Mouse (Mus musculus) right cerebral cortex, postnatal 14 days (tissue): ENCODE data around the gene Gm21972.
A peak's percentile ranks its signal among the peaks of the same experiment; 100 is the strongest.

Experiments
- DNase-seq: peaks from one replicate; pipeline ENCODE4 v3.0.0; 2022

The Gm21972 gene

GRCm38 (mm10) chr1:86133337-86133736 lies at the start of gene Gm21972:
Gm21972 (plus strand) TSS chr1:86133637.
- DNase-seq = no peak

GRCm38 (mm10) chr1:86094413-86094812 lies 39.0 kb upstream of the Gm21972 start:
- no peak for DNase-seq

GRCm38 (mm10) chr1:86105054-86105453 lies 28.4 kb upstream of the Gm21972 start:
- no peak for DNase-seq

- peak; percentile 15 for DNase-seq
These were observed 21.7 kb upstream of the Gm21972 start, which contains the start of gene Htr2b for GRCm38 (mm10) chr1:86111779-86112178. Htr2b (minus strand) TSS chr1:86111970.

DNA sequence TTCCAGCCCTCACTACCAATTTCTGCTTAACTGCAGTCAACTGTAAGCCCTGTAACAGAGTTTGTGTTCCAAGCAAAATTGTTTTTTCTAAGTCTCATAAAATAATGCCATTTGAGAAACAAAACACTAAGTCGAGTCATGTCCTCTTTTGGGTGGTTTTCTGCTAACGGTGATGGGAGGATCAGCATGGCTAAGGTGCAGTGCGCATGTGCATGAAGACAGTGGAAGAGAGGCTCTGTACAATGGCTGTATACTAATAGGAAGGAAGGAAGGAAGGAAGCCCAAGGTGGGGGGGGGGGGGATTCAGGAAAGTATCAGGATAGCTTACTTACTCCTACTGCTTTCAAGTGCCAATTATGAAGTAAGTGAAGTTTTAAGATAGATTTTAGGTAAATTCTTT lies 19.3 kb upstream of the Gm21972 start:
- DNase-seq = no peak

DNA sequence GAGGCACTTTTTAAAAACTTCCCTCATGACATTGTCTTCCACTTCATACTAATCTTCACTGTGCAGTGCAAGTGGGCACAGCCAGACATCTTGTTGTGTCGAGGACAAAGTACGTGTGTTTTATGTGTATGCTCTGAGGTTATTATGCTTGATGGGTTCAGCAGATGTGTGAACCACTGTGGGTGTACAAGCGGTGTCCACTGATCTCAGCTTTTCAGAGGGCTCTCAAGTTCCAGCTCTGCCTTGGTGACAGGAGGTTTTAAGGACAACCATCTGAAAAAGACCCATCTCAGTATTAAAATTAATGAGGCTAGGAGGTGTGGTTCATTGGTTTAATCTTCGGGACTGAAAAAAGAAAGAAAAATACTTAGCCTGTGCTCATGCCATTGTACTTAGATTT lies 13.9 kb upstream of the Gm21972 start:
- DNase-seq = no peak

DNA sequence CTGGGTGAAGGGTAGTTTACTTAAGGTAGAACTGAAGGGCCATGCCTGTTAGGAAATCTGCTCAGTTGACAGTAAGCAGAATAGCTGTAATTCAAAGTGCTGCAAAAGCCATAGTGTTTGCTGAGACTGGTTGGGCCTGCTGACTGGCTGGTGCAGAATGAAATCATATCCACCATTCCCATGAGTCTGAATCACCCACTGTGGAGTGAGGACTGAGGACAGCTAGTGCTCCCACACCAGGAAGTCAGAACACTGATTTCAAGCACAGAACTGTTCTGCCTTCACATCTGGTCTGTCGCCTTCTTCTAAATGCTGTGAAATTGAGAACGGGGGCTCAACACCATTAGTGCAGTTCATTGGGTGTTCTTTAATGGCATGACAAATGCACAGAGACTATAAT lies 7.4 kb upstream of the Gm21972 start:
- DNase-seq = no peak

DNA sequence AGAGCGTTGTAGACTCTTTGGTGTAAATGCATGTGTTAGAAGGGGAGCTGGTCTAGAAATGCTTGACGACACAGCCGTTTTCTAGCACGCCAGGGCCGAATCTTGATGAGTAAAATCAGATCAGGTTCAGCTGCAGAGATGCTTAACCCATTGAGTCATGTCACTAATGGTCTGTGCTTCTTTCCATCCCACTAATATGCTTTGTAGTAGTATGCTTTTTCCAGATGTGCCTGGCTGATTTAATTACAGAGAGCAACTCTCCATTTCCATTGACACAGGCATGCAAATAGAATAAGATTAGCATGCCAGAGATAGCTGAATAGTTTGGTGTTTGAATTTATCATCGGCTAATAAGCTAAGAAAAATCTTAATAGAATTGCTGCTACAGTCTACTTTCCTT lies 1.9 kb downstream of the Gm21972 start:
- DNase-seq = no peak

DNA sequence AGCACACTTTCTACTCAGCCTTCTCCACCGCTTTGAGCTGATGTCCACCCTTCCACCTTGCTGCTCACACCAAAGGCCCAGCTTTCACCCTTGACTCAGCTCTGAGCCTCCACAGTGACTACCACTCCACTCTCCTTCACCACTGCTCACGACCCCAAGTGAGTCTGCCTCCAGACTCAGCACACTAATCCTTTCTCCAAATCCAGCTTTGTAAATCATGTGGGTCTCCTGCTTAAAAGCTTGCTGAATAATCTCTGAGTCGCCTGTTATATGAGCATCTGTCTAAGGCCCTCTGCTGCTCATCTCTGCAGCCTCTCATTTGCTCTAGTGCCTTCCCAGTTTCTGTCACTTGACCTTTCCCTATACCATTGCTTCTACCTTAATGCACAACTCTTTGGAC lies 7.6 kb downstream of the Gm21972 start:
- no peak for DNase-seq

GRCm38 (mm10) chr1:86143165-86143564 lies 9.7 kb downstream of the Gm21972 start:
- no peak for DNase-seq

DNA sequence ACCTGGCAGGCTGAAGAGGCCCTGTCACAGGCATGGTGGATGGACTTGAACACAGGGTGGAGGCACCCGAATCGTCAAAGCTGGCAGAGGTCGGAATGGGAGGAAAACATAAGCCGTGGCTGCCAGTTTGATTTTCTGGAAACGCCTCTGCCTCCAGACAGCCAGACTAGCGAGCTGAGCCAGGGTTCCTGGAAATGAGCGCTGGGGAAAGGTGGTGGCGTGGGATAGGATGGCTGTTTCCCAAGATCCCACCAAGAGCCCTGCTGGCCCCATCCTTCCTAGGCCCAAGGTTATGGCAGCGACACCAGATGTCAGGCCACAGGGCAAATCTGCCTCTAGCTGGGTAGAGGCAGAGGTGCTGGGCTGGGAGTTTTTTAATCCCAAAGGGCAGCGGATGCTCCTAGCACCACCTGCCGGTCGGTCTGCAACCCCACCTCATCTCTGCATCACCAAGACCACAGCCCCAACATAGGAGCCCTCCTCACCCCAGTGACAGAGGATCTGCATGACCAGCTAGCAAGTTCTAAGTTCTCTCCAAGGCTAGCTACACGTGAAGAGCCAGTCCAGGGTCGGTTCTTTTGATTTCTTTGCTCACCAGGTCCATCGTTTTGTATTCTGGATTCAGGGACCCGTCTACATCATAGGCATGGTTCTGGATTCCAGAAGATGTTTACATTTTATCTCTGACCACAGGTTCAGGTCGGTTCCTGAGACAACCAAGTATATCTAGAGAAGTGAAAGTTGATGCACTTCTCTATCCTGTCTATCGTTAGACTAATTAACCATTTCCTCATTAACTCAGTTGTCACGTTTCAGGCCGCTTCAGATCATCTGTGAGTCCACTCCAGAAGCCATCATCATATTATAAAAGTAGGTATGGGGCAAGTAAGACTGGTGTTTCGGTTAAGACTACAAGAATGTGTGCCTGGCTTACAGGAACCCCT lies 10.8 kb downstream of the Gm21972 start:
- DNase-seq = no peak

- DNase-seq = no peak
These were observed 12.9 kb downstream of the Gm21972 start for GRCm38 (mm10) chr1:86146293-86146692.

DNA sequence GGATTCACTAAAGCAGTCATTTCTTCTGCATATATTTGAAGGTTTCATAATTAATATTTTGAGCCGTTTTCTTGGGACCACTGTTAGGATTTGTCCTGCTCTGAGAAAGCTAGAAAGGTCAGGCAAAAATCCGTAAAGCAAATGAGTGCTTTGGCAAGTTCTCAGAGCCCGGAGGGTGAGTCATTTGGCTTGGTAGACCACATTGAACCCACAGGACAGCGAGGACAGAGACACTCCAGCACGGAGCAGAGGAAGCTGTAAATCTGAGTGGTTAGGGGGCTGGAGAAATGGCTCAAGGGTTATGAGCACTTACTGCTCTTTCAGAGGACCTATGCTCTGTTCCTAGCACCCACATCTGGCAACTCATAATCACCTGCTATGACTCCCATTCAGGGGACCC lies 14.1 kb downstream of the Gm21972 start:
- no peak for DNase-seq

DNA sequence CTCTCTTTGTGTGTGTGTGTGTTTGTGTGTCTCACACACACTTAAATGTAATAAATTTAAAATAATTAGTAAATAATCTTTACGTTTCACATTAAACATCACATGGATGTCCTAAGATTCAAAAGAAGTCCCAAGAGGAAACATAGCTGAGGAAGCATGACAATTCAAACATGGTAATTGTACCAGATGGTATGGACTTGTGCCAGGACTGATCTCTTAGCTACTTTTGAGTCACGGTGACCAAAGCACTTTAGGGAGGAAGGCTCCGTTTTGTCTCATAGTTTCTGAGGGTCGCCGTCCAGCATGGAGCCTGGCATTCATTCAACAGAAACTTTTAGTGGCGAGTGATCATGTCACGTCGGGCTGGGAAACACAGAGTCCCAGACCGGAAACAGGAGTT lies 14.7 kb downstream of the Gm21972 start:
- no peak for DNase-seq

DNA sequence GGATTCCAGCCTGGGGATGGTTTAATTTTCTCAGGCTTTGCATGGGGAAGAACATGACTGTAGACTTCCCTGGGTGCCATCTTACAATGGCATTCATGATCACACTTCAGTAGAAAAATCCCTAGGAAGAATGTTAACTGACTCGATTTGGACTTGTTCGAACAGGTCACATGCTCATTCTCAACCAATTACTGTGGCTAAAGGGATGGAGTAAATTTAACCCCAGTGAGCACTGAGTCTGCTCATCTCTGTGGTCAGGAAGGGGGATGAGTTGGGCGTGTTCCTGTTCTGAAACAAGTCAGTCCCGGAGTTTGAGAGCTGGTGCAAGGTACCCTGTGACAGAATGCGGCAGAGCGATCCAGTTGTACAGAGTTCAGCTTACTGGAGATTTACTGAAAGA lies 17.5 kb downstream of the Gm21972 start:
- DNase-seq = no peak

GRCm38 (mm10) chr1:86151376-86151775 lies 17.9 kb downstream of the Gm21972 start:
- DNase-seq = no peak

DNA sequence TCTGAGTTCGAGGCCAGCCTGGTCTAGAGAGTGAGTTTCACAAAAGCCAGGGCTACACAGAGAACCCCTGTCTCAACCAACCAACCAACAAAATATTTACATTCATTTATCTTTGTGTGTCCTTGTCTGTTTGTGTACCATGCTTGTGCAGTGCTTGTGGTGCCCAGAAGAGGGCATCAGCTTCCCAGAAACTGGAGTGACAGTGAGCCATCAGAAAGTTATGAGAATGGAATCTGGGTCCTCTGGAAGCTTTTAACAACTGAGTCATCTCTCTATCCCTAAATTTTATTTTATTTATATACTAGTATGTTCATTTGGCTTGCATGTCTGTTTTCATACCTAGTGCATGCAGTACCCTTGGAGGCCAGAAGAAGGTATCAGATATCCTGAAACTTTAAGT lies 19.2 kb downstream of the Gm21972 start:
- DNase-seq = no peak

GRCm38 (mm10) chr1:86154133-86154823 lies 20.8 kb downstream of the Gm21972 start, which contains the start of gene Armc9:
Armc9 (plus strand) TSS chr1:86154780.
- peak; percentile 95 for DNase-seq

GRCm38 (mm10) chr1:86154824-86155164 lies 21.4 kb downstream of the Gm21972 start:
- DNase-seq = no peak

GRCm38 (mm10) chr1:86156075-86156474 lies 22.6 kb downstream of the Gm21972 start:
- no peak for DNase-seq

DNA sequence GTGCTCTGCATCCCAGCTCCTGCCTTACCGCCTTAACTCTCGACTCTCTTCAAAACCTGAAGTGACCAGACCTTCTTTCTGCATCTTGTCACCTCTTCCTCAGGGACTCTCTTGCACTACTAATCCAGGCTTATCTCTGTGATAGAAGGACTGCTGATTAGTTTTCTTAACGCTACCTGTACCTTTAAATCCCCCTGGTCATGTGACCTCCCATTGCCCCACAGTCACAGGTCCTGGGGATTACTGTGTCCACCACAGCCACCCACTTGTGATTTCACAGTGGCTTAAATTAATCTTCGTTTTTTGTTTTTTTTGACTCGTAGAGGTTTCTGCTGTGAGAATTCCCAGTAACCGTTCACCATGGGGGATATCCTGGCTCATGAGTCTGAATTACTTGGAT lies 23.2 kb downstream of the Gm21972 start:
- DNase-seq = no peak

GRCm38 (mm10) chr1:86160059-86160458 lies 26.6 kb downstream of the Gm21972 start:
- DNase-seq = no peak

GRCm38 (mm10) chr1:86160479-86160878 lies 27.0 kb downstream of the Gm21972 start:
- DNase-seq = no peak

GRCm38 (mm10) chr1:86161061-86161460 lies 27.6 kb downstream of the Gm21972 start:
- DNase-seq = no peak
